In the genomic region with DNA sequence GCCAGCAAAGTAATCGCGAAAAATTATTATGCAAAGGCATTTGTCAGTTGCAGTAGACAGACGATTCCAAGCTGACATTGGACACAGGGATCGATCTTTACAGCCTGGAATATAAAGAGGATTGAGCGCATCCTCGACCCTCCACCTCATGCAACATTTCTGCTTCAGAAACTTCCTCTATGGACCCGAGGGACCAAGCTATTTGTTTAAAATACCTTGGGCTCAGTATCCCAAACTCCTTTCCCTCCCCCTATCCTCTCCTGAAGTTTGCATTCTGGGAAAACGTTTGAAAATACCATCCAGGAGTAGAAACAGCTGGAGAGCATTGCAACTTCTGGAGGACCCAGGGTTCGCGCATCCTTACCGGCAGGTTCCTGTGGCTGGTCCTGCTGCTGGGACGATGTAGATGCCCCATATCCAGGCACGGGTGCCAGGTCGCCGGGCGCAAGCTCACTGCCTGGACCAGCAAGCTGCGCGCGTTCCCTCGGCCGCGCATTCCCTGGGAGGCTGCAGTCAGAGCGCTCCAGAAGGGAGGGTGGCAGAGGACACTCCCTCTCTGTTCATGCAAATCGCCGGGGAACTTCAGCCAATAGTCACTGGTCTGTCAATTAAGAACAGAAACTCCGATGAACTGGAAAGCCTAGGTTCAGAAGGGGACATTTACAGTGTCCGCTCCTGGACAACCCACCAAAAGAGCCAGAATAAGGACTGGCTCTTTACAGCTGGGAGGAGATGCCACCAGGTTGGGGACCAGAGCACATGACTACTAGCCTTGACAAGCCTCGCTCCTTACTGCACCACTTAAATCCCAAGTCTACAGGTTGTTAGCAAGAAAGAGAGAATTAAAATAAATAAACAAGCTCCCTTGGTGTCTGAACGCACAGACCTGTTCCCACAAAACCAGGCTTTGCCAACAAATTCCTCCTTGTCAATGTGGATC, we compare ENCODE assay signal across 9 mouse cellular contexts. TPM values are rescaled to one million over a fixed set of nuclear protein-coding genes. Genes with fewer than 3 reads are reported as not detected.
A peak's percentile ranks its signal among the peaks of the same experiment; 100 is the strongest.
DNase-seq lines count a peak whose midpoint lies in the region; TF ChIP-seq lines count a peak whose summit lies in the region.
"Had no signal": no experiment of that assay in that cellular context is flagged by ENCODE, and none has a peak within 500 bp of the region (broad histone marks: within the 10 kb centered on the region; RNA-seq: fewer than 3 reads in every experiment).

A gene (minus strand): TSS at position 902 of the 940 bp plus-strand sequence.

- H3K27me3 ChIP-seq in kidney, adult 2 months (replicated peaks; ENCODE audit: control insufficient read depth, insufficient read depth, low read length): no peaks in the 10 kb centered on the region
- no peaks in the 10 kb centered on the region for H3K27me3 ChIP-seq in small intestine, adult 2 months (ENCODE audit: control insufficient read depth, insufficient read depth, low read length)

- no peak within 1 kb of the TSS for H3K27ac ChIP-seq in kidney, adult 2 months (ENCODE audit: insufficient read depth, low read depth, low read length)
- H3K27ac ChIP-seq in small intestine, adult 2 months (ENCODE audit: insufficient read depth, low read depth, low read length): no peak within 1 kb of the TSS
- H3K27ac ChIP-seq: macrophage had no signal

- no peak for TF ChIP-seq CTCF in kidney, adult 2 months (conservative IDR thresholded peaks at IDR 0.05; ENCODE audit: insufficient read depth, insufficient read length, low read depth, low read length)
- TF ChIP-seq CTCF in small intestine, adult 2 months (IDR thresholded peaks at IDR 0.05; ENCODE audit: extremely low read depth, insufficient read length, insufficient replicate concordance, low read depth, low read length): no peak

- no peaks in the 10 kb centered on the region for H3K36me3 ChIP-seq in kidney, adult 2 months (ENCODE audit: control insufficient read depth, insufficient read depth, low read length)
- no peaks in the 10 kb centered on the region for H3K36me3 ChIP-seq in small intestine, adult 2 months (ENCODE audit: control insufficient read depth, insufficient read depth, low read length)

- H3K4me1 ChIP-seq in kidney, adult 2 months (ENCODE audit: control insufficient read depth, insufficient read depth, low read length): no peaks in the 10 kb centered on the region
- no peaks in the 10 kb centered on the region for H3K4me1 ChIP-seq in small intestine, adult 2 months (ENCODE audit: control insufficient read depth, insufficient read depth, insufficient read length, low read length)

- peak; percentile 19 for DNase-seq in kidney, postnatal 10 days
- no peak for DNase-seq in kidney, adult 2 months
- peak; percentile 79 for DNase-seq in embryo, embryonic 10.5 days (ENCODE audit: low spot score)
- DNase-seq in gastrocnemius, postnatal 4 days (ENCODE audit: low spot score in 2 of 2): peak in 1 of 2 experiments; percentile 23
- DNase-seq in layer of hippocampus, postnatal 25 days (ENCODE audit: extremely low spot score in 1 of 2, low spot score in 1 of 2): peak; percentile 56
- peak; percentile 28 to 46 for DNase-seq in lung, postnatal 4 days
- no peak for DNase-seq in c-Kit-positive CD71-positive TER-119-positive erythroid progenitor cells, embryonic 14.5 days (ENCODE audit: low spot score)

- 2% methylated on average over 29 of the region's 29 CpGs for WGBS in kidney, adult 2 months
- 6% methylated on average over 29 of the region's 29 CpGs for WGBS in small intestine, adult 2 months

- TF ChIP-seq POLR2A in kidney, adult 2 months (IDR thresholded peaks at IDR 0.05; ENCODE audit: low read depth, low read length): no peak
- no peak for TF ChIP-seq POLR2A in small intestine, adult 2 months (IDR thresholded peaks at IDR 0.05; ENCODE audit: low read depth, low read length)

- no peak within 1 kb of the TSS for H3K4me3 ChIP-seq in kidney, adult 2 months (ENCODE audit: insufficient read depth, low read depth, low read length)
- peak within 1 kb of the TSS; percentile 33 for H3K4me3 ChIP-seq in small intestine, adult 2 months (ENCODE audit: low read depth, low read length)

RNA-seq across cellular contexts. Expression of the gene that starts here (rescaled TPM):
- polyA plus RNA-seq in kidney, adult 2 months (2012; rRNA removed): 0.02 and 0.04 TPM in 2 replicates
- total RNA-seq in gastrocnemius, postnatal 4 days (2021): 10 to 100 TPM; 12.7 to 14.7 TPM
- 100 to 1,000 TPM; 138 to 141 TPM for total RNA-seq in layer of hippocampus, postnatal 25 days (2021)
- 0.15 and 0.27 TPM in 2 replicates for polyA plus RNA-seq in small intestine, adult 2 months (2012; rRNA removed)
- polyA plus RNA-seq: macrophage had no signal

Comparison
In these comparisons a context has a peak if more than half of its experiments do, and no peak if none do; other contexts are left out.
1. RNA of the gene that starts here (total RNA-seq): 138 to 141 TPM in layer of hippocampus, postnatal 25 days; 12.7 to 14.7 TPM in gastrocnemius, postnatal 4 days; every median in the first group is over 4 times any median in the second.
2. DNase-seq: peak in kidney, postnatal 10 days (single experiment), embryo, embryonic 10.5 days (single experiment), layer of hippocampus, postnatal 25 days (2 of 2) and lung, postnatal 4 days (2 of 2); none in kidney, adult 2 months (single experiment) and c-Kit-positive CD71-positive TER-119-positive erythroid progenitor cells, embryonic 14.5 days (single experiment).